ENCODE assay signal across 10 mouse cellular contexts in the genomic region with DNA sequence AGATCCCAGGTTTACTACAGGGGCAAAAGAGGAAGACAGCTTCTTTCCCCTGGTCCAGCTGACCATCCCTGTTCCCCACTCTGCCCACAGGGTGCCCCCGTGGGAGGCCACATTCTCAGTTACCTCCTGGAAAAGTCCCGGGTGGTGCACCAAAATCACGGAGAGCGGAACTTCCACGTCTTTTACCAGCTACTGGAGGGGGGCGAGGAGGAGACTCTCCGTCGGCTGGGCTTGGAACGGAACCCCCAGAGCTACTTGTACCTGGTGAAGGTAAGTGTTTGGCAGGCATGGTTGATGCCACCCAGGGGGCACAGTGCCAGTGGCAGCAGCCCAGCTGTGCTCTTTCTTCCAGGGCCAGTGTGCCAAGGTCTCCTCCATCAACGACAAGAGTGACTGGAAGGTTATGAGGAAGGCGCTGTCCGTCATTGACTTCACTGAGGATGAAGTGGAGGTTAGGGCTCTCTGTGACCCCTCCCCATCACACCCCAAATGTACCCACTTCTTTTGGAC.
"Had no signal": no experiment of that assay in that cellular context is flagged by ENCODE, and none has a peak within 500 bp of the region (broad histone marks: within the 10 kb centered on the region; RNA-seq: fewer than 3 reads in every experiment).

No protein-coding gene starts in this region.

- ATAC-seq: midbrain, embryonic 13.5 days had no signal

- H3K9ac ChIP-seq: kidney, embryonic 15.5 days; limb, embryonic 15.5 days; liver, embryonic 13.5 days; midbrain, embryonic 13.5 days; stomach, embryonic 15.5 days had no signal

- DNase-seq: kidney, postnatal 14 days; layer of hippocampus, adult 9-11 months; layer of hippocampus, postnatal 36 days; liver, embryonic 13.5 days; right cerebral cortex, postnatal 14 days; thymus, postnatal 14 days had no signal

- H3K4me3 ChIP-seq: kidney, embryonic 15.5 days; limb, embryonic 15.5 days; liver, embryonic 13.5 days; midbrain, embryonic 13.5 days; stomach, embryonic 15.5 days had no signal

- H3K27me3 ChIP-seq: kidney, embryonic 15.5 days; limb, embryonic 15.5 days; liver, embryonic 13.5 days; stomach, embryonic 15.5 days had no signal

- H3K9me3 ChIP-seq: kidney, embryonic 15.5 days; limb, embryonic 15.5 days; liver, embryonic 13.5 days; midbrain, embryonic 13.5 days; stomach, embryonic 15.5 days had no signal

- H3K27ac ChIP-seq: kidney, embryonic 15.5 days; limb, embryonic 15.5 days; liver, embryonic 13.5 days; midbrain, embryonic 13.5 days; stomach, embryonic 15.5 days had no signal

- H3K4me2 ChIP-seq: kidney, embryonic 15.5 days; limb, embryonic 15.5 days; liver, embryonic 13.5 days; midbrain, embryonic 13.5 days; stomach, embryonic 15.5 days had no signal
